8 mouse cellular contexts compared by ENCODE assay signal in the genomic region with DNA sequence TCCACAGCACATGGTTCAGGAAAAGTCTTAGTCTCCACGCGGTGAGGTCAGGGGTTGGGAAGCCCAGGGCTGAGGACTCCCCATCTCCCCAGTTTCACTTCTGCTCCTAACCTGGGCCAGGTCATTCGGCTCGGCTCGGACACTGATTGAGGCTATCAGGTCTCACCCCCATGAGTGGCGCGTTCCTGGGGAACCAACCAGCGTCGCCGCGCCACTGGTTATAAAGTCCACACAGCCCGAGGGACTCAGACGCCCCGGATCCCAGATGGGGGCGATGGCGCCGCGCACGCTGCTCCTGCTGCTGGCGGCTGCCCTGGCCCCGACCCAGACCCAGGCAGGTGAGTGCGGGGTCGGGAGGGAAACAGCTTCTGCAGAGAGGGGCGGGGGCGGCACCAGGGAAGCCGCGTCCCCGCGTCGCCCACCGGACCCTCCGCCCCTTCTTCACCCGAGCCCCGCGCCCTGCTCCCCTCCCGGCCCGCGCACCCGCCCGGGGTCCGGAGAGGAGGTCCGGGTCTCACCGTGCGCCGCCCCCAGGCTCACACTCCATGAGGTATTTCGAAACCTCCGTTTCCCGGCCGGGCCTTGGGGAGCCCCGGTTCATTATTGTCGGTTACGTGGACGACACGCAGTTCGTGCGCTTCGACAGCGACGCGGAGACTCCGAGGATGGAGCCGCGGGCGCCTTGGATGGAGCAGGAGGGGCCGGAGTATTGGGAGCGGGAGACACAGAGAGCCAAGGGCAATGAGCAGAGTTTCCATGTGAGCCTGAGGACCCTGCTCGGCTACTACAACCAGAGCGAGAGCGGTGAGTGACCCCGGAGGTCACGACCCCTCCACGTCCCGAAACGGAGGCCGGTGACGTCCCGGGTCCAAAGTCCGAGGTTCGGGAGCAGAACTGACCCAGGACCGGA. TPM values are rescaled to one million over a fixed set of nuclear protein-coding genes. Genes with fewer than 3 reads are reported as not detected.
DNase-seq lines count a peak whose midpoint lies in the region; ATAC-seq and TF ChIP-seq lines count a peak whose summit lies in the region.

Gene H2-Q10 (plus strand): TSS at position 248 of the 910 bp plus-strand sequence.

- H3K4me1 ChIP-seq in testis, adult 2 months (ENCODE audit: control insufficient read depth, insufficient read depth, low read length) = peaks cover 3% of the 10 kb centered on the region
- H3K4me1 ChIP-seq in forebrain, embryonic 12.5 days = peaks cover 9% of the 10 kb centered on the region
- peaks cover 8% of the 10 kb centered on the region for H3K4me1 ChIP-seq in midbrain, embryonic 11.5 days (ENCODE audit: control insufficient read depth, insufficient read depth, low read length)

- no peak within 1 kb of the TSS for H3K27ac ChIP-seq in testis, adult 2 months (ENCODE audit: control insufficient read depth, insufficient read depth, low read depth, low read length)
- H3K27ac ChIP-seq in forebrain, embryonic 12.5 days = no peak within 1 kb of the TSS
- H3K27ac ChIP-seq in midbrain, embryonic 11.5 days (ENCODE audit: low read depth, low read length) = no peak within 1 kb of the TSS

- peak within 1 kb of the TSS; percentile 5 for H3K4me3 ChIP-seq in testis, adult 2 months (ENCODE audit: control insufficient read depth, low read depth, low read length)
- H3K4me3 ChIP-seq in forebrain, embryonic 12.5 days (replicated peaks) = peak within 1 kb of the TSS; percentile 42
- peak within 1 kb of the TSS; percentile 37 for H3K4me3 ChIP-seq in midbrain, embryonic 11.5 days (ENCODE audit: low read depth, low read length)

- TF ChIP-seq CTCF in testis, adult 2 months (IDR thresholded peaks at IDR 0.05; ENCODE audit: control insufficient read depth, insufficient read depth, insufficient replicate concordance, low read depth, low read length) = no peak

- no peaks in the 10 kb centered on the region for H3K27me3 ChIP-seq in testis, adult 2 months (ENCODE audit: control insufficient read depth, insufficient read depth, low read length)
- peaks cover 49% of the 10 kb centered on the region for H3K27me3 ChIP-seq in forebrain, embryonic 12.5 days
- peaks cover 21% of the 10 kb centered on the region for H3K27me3 ChIP-seq in midbrain, embryonic 11.5 days (ENCODE audit: control insufficient read depth, insufficient read depth, low read length)

- peak within 1 kb of the TSS; percentile 73 for H3K4me2 ChIP-seq in forebrain, embryonic 12.5 days
- H3K4me2 ChIP-seq in midbrain, embryonic 11.5 days = peak within 1 kb of the TSS; percentile 64

- TF ChIP-seq POLR2A in testis, adult 2 months (IDR thresholded peaks at IDR 0.05; ENCODE audit: control insufficient read depth, low read depth, low read length) = no peak

- intact Hi-C loops in left cerebral cortex, postnatal 36 days (cut with DNase I) = no loop called here

- peak within 1 kb of the TSS; percentile 40; the same call in 1 of the 2 replicates for H3K9ac ChIP-seq in forebrain, embryonic 12.5 days
- H3K9ac ChIP-seq in midbrain, embryonic 11.5 days (ENCODE audit: low read length) = peak within 1 kb of the TSS; percentile 18; the same call in 1 of the 2 replicates

- WGBS in forebrain, embryonic 12.5 days = 1% methylated on average over 78 of the region's 80 CpGs
- 2% methylated on average over 75 of the region's 80 CpGs for WGBS in midbrain, embryonic 11.5 days

- no peaks in the 10 kb centered on the region for H3K36me3 ChIP-seq in testis, adult 2 months (ENCODE audit: control insufficient read depth, insufficient read depth, low read length)
- no peaks in the 10 kb centered on the region for H3K36me3 ChIP-seq in forebrain, embryonic 12.5 days (replicated peaks)
- H3K36me3 ChIP-seq in midbrain, embryonic 11.5 days (ENCODE audit: control insufficient read depth, insufficient read depth, low read length) = no peaks in the 10 kb centered on the region

- no peak for ATAC-seq in forebrain, embryonic 12.5 days (ENCODE audit: low FRiP score)
- 0 out of 2 replicates have a peak, but pooled peaks have one; percentile 9 for ATAC-seq in midbrain, embryonic 11.5 days (ENCODE audit: low FRiP score)

- no peak for DNase-seq in testis, postnatal 14 days (ENCODE audit: low spot score)
- peak; percentile 60 for DNase-seq in kidney, adult 9 months
- peak; percentile 91 for DNase-seq in midbrain, embryonic 11.5 days (ENCODE audit: low spot score, missing footprints)
- DNase-seq in left cerebral cortex, postnatal 36 days (ENCODE audit: low spot score in 2 of 2) = no peak
- DNase-seq in spleen, postnatal 36 days (ENCODE audit: low spot score in 2 of 2) = no peak
- no peak for DNase-seq in frontal cortex, adult 2 months (ENCODE audit: extremely low spot score in 1 of 2, low spot score in 1 of 2)

- H3K9me3 ChIP-seq in forebrain, embryonic 12.5 days = no peaks in the 10 kb centered on the region
- H3K9me3 ChIP-seq in midbrain, embryonic 11.5 days (ENCODE audit: control insufficient read depth, low read length) = no peaks in the 10 kb centered on the region

RNA-seq across cellular contexts. Expression of gene H2-Q10, which starts in this region (rescaled TPM):
- polyA plus RNA-seq in testis, adult 2 months (2012; rRNA removed) = 0.19 and 0.33 TPM in 2 replicates
- polyA plus RNA-seq in forebrain, embryonic 12.5 days (2016; fragmentation: Nextera tagmentation; extraction: Ambion mirVana) = 0.04 TPM in 1 of 2 replicates, not detected in the other
- polyA plus RNA-seq in midbrain, embryonic 11.5 days (2014; fragmentation: Nextera tagmentation; extraction: Ambion mirVana) = 0.11 and 0.12 TPM in 2 replicates
- under 1 TPM in 1 of 2 experiments, not detected in 1; 0.27 TPM for total RNA-seq in left cerebral cortex, postnatal 36 days (2021)
- polyA plus RNA-seq in frontal cortex, adult 2 months (2012; rRNA removed) = 0.10 and 0.11 TPM in 2 replicates

Comparison
In these comparisons a context has a peak if more than half of its experiments do, and no peak if none do; other contexts are left out.
1. Peak in DNase-seq, ATAC-seq, H3K4me3 ChIP-seq, H3K9ac ChIP-seq and H3K4me2 ChIP-seq in midbrain, embryonic 11.5 days; RNA of the gene not detected or under 1 TPM.